Mouse (Mus musculus) spleen, postnatal 14 days (tissue): Measurements from ENCODE around the gene U90926.
"Not testable (repeated sequence)": the region's sequence is repeated elsewhere in the genome, so short reads cannot be mapped to it uniquely, and the experiment has no call there.

ENCODE experiments used
- DNase-seq, 2 experiments: peaks; one replicate each; pipeline ENCODE4 v3.0.0; 2021 to 2022; ENCODE audit warnings: low spot score in 2 of 2

The U90926 gene

DNA sequence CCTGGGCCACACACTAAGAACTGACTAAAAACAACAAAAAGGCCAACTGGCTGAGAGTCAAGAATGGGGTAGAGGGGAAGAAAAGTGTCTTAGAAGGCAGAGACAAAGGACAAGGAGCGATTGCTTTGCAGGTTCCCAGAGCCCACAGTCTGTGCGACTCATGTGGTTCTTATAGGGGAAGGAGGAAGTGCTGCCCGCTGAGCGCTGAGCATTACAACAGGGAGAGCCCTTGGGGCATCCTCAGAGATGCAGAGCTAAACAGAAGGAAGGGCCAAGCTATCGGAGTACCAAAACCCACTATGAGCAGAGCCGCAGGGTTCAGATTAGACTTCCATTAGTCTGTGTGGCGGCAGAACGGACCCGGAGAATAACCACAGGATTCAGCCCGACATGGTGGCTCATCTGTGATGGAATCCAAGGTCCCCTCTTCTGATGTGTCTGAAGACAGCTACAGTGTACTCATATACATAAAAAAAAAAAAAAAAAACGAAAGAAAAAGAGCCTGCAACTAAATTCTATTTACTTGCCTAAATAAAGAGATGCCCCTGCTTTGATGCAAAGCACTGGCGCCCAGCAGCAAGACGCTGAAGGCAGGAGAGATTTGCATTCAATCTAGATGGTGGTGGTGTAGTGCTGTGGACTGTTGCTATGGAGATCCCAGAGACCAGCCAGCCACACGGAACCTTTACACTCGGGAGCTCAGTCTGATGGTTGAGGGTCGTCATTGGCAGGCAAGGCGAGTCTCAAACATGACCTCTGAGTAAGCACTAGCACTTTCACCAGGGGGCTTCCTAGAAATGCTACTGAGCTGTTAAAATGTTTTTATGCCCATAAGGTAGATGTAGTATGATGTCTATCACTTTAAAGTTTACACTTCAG is 3.9 kb upstream of the U90926 start:
- DNase-seq, result no peak

DNA sequence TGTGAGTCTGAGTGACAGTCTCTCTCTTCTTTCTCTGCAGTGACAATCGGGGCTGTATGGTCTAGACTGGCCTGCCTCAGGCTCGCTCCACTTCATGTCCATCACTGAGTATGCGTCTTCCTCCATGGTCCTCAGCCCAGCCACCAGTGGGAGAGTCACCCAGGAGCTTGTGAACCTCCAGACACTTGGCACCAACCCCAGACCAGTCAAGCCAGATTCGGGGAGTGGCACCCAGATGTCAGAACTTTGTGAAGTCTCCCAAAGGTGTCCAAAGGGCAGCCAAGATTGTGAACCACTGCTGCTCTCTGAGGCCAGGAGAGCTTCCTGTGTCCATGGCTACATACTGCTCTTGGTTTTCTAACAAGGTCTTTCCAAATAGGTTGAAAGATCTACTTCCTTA is 3.0 kb downstream of the U90926 start:
- DNase-seq, result no peak

DNA sequence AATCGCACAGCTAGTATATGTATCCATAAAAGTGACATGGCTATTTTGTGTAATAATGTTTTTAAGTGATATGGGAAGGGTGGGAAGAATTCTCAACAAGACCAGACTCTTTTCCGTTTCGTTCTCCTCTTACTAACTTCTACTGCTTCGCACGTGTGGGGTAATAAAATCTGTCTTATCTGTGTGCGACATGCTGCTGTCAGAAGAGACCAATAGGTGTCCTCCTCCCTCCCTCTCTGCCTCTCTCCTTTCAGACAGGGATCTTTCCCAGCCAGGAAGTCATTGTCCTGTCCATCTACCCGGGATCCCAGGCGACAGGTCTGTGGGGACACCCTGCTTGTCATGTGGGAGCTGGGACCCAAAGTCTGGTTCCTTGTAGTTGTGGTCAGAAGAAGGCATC is 5.0 kb downstream of the U90926 start:
- no peak for DNase-seq

DNA sequence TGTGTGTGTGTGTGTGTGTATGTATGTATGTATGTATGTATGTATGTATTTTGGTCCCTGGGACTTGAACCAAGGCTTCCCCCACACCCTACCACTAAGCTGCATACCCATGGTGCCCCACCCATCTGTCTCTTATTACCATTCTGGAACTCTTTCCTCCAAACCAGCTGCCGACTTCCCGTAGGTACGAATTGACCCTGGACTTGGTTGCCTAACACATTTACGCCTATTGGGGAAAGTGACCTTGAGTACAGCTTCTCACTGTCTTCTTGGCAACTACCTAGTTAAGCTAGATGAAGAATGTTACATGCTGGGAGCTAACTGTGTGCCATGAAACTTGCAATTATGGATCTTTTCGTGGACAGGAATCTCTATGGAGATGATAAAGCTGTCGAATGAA is 9.1 kb downstream of the U90926 start:
- no peak for DNase-seq

DNA sequence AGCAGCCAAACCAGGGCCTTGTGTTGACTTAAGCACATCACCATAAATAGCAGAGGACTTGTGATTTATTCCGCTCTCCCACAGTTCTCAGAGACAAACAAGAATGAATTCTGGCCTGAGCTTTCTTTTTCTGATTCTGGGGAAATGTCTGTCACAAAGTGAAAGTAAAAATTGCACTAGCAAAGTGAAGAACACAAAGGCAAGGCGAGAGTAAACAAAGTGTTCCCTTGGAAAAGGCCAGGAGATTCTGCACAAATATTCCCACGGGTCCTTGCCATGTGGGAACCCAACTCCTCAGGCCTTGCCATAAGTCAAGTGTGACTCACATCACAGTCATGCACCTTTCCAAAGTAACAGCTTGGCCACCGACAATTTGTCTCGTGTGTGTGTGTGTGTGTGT is 9.5 kb downstream of the U90926 start:
- DNase-seq, result no peak

DNA sequence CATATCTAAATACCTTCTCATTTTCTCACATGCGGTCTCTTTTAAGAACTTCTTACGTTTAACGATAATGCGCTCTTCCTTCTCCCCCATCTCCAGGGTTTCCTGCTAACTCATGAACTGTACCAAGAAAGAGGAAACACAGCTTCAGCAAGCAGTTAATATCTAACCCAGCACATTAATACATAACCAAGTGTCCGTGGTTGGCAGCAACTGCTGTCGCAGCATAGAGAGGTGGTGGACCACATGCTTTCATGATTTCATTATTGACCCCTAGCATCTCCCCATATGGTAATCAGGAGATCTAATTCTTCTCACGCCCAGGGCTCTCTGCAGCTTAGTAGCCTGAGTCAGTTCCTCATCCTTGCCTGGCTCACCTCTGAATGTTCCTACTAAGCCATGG is 10.0 kb downstream of the U90926 start:
- DNase-seq, result no peak

DNA sequence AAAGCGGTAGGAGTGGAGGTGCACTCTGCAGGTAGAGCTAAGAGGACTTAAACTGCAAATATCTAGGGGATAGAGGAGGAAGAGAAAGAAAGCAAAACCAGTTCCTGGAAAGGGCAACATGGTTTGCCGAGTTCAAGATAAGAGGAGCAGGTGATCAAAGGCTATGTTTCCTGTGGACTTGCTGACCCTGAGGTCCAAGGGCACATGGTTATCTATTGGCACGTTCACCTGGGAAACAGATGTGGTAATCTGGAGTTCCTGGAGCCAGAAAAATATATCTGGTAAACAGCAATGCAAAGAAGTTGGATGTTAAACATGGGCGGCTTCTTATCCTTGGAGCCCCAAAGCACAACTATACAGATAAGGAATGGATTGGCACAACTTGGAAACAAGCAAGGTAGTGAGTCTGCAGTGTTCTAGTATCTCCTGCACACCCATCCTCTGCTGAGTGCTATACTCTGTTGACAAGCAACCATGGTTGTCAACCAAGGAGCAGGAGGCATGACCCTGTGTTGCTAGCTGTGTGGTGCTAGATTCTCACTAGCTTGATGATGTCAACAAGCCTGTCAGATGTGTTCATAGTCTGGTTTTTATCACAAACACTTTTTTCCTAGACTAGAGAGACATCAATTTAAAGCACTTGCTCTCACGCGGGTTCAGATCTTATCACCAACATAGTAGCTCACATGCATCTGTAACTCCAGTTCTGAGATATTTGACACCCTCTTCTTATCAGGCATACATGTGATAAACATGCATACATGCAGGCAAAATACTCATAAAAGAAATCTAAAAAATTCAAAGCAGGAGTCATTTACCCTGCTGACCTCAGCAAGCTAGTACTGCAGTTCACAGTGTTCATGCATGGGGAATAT is 10.8 kb downstream of the U90926 start:
- no peak for DNase-seq

DNA sequence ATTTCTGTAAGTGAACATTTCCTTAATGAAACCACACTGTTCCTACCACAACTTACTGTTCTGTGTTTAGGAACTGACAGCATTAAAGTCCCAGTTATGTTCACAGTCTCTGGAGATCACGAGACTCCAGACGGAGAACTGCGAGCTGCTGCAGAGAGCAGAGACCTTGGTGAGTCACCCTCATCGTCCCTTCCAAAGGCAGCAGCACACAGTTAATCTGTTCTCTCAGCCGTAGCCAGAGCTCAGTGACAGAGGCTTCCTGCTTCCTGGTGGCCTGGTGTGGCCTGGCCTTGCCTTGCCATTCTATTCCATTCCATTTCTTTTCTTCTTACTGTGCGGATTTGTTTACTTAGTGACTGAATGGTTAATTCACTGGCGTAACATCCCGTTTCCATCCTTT is 16.9 kb downstream of the U90926 start:
- no peak for DNase-seq

DNA sequence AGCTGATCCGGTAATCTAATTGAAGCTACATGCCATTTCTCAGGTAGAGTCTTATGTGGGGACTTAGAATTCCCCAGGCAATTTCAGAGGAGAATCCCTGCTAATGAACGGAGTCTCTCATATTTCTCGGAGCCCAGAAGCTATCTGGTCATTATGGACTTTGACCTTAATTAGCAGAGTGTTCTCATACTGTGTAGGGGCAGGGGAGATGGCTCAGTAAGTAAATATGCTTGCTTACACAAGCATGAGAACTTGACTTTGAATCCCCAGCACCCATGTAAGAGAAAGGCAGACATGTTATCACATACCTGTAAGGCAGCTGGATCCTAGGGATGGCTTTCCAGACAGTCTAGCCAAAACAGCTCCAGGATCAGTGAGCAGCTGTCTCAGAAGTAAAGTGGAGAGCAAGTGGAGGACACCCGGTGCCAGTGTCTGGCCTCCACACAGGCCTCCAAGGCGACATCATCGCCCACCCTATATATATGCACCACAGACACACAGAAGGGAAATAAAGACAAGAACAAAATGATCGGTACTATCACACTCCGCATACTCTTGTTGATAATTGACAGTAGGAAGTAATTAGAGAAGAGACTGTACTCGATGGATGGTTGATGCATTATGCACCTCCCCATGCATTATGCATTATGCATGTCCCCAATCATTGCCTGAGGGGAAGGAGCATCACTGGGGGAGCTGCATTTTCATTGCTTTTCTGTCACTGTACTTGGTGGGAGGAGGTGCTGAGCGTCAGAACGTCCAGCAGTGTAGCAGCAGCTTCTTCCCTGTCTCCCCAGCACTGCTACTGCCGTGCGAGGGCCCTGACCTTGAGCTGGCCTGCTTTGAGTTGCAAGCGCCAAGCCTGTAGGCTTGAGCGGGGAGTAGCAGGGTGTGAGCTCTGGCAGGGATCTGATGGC is 18.1 kb downstream of the U90926 start:
- no peak for DNase-seq

DNA sequence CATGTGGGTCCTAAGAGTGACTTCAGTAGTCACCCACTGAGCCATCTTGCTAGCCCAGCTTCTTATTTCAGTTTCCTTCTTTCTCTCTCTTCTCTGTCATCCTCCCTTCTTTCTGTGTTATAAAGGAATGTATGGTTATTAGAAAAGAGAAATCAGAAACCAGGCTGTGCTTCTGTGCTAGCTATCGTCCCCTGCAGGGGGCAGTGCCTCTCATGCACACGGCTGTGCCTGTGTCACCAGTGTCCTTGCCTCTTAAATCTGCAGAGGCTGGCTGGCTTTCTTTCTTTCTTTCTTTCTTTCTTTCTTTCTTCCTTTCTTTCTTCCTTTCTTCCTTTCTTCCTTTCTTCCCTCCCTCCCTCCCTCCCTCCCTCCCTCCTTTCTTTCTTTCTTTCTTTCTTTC is 19.5 kb downstream of the U90926 start:
- DNase-seq, result not testable (repeated sequence)

DNA sequence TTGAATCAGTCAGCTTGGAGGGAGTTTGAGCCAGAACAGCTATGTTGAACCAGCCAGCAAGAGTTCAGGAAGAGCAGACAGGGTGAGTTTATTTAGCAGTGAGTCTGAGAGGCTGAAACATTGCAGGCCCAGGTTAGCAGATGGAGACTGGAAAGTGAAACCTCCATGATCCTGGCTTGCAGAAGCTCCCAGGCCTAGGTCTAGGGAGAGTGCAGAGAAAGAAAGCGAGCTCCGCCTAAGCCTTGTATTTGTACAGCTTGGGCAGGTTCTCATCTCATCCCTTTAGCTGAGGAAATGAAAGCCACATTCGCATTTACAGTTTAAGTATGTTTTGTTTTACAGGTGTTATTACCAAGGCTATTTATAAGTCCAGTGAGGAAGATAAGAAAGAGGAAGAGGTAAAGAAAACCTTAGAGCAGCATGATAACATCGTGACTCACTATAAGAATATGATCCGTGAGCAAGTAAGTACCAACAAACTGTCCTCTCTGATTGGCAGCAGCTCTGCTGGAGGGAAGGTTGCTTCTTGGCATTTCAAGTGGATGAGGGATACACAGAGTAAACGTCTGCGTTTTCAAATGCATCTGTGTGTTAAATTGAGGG is 26.2 kb downstream of the U90926 start:
- DNase-seq, result no peak

DNA sequence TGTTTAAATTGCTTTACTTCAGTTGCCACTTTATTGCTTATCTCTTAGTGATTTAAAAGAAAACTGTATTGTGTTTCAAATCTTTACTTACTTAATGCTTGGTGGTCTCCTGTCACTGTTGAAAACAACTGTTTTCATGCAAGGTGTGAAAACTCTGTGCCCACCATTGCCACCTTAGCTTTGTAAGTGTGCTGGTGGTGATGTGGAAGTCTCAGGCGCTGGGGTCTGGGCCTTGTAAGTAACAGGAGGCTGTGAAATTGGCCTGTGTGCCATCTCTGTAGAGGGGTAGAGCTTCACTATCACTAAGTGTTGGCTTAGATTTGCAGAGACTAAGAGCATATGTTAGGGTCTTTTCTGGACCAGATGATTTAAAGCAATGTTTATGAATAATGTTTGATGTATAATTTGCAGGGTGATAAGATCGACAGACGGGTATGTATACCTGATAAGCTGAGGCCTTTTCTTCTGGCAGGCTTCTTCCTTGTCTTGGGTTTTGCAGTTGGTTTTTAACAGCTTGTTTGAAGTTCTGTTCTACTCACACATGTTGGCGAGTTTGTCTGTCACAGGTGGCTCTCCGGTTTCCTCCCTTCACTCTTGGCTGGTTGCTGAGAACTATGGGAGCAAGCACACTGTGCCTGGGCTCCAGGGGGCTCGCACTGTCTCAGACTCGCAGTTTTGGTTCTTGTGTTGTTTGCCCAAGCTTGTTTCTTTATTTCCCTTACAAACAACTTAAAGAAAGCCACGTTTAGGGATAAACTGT is 32.0 kb downstream of the U90926 start:
- no peak for DNase-seq

DNA sequence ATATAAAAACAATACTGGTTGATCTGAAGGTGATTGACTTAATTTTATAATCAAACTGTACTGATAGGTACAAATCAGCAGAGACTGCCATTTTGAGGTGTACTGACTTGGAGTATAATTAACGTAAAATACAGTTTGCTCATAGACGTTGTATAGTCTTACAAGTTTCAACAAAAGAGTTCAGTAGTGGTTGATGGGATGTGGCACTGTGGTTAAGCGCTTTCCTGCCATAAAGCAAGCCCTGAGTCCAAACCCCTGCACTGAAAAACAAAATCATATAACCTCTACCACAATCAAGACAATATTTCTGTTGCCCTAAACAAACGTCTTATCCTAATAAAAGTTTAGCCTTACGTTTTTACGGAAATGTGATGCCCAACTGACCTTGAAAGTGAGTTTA is 49.2 kb downstream of the U90926 start:
- DNase-seq, result no peak
